Mouse (Mus musculus): ENCODE measurements around the gene Hoxc6.

- no peak for TF ChIP-seq HCFC1 (IDR thresholded peaks at IDR 0.05; ENCODE audit: borderline replicate concordance, insufficient read depth, low read length)
- TF ChIP-seq MAFK (IDR thresholded peaks at IDR 0.05; ENCODE audit: insufficient read depth, low read depth, low read length): no peak
Observed at GRCm38 (mm10) chr15:103058715-103059114, 60.7 kb downstream of the Hoxc6 start.

Measured in ES-E14 (cell line).